Mouse (Mus musculus): ENCODE data around the gene Cept1. TPM values are rescaled to one million over a fixed set of nuclear protein-coding genes. Genes with fewer than 3 reads are reported as not detected.

Gene Cept1
- polyA plus RNA-seq, 1 experiment from 2014 or later, result 57.0 TPM

DNA sequence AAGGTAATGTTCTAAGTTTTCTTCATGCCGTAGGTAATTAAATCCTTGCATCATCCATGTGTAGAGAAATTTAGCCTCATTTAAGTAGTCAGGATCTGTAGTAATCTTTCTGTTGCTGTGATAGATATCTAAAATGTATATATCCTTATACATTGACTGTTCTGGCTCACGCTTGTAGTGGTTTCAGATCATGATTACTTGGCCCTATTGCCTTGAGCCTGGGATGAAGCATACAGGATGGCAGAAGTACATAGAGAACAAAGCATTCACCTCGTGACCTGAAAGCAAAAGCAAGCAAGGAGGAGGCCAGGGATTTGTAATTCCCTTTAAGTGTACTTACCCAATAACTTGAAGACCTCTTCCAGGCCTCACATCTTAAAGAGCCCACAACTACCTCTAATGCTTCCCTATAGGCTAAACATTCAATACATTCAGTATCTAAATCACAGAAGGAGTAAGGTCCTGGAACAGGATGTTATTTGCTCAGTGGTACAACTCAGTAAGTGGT lies 8.2 kb upstream of the Cept1 start:
- DNase-seq (ENCODE audit: low spot score) (no peak), ATAC-seq (replicated peaks; ENCODE audit: low FRiP score, low read depth) (no peak)
- Histone ChIP-seq H3K4me3 (replicated peaks; ENCODE audit: low read depth, low read length) (no peak overlapping the region), H3K27ac (no peak overlapping the region), H3K4me2 (ENCODE audit: low read length) (no peak overlapping the region), H3K4me1 (replicated peaks; ENCODE audit: insufficient read depth, low read length) (no peaks in the 10 kb centered on the region), H3K27me3 (ENCODE audit: insufficient read depth, low read length) (no peaks in the 10 kb centered on the region), H3K9ac (ENCODE audit: low read depth, low read length) (no peak overlapping the region), H3K36me3 (ENCODE audit: insufficient read depth, low read length) (peaks cover 20% of the 10 kb centered on the region; the same call in 1 of the 2 replicates), H3K9me3 (replicated peaks; ENCODE audit: low read length) (no peaks in the 10 kb centered on the region)
- TF ChIP-seq CTCF (IDR thresholded peaks at IDR 0.05; ENCODE audit: low read depth), result no peak
- WGBS, result 95% methylated on average over 3 of the region's 3 CpGs

GRCm38 (mm10) chr3:106553411-106553810 lies 5.8 kb upstream of the Cept1 start:
- H3K4me3 ChIP-seq (replicated peaks; ENCODE audit: low read depth, low read length), result no peak overlapping the region
- H3K9ac ChIP-seq (ENCODE audit: low read depth, low read length), result no peak overlapping the region
- 91% methylated on average over 5 of the region's 5 CpGs for WGBS
- no peak overlapping the region for H3K27ac ChIP-seq
- H3K4me1 ChIP-seq (replicated peaks; ENCODE audit: insufficient read depth, low read length), result peaks cover 3% of the 10 kb centered on the region; the same call in 1 of the 2 replicates
- no peak overlapping the region for H3K4me2 ChIP-seq (ENCODE audit: low read length)
- DNase-seq (ENCODE audit: low spot score), result no peak
- ATAC-seq (replicated peaks; ENCODE audit: low FRiP score, low read depth), result no peak
- H3K36me3 ChIP-seq (ENCODE audit: insufficient read depth, low read length), result peaks cover 20% of the 10 kb centered on the region; the same call in 1 of the 2 replicates
- no peak for TF ChIP-seq CTCF (IDR thresholded peaks at IDR 0.05; ENCODE audit: low read depth)
- no peaks in the 10 kb centered on the region for H3K9me3 ChIP-seq (replicated peaks; ENCODE audit: low read length)
- no peaks in the 10 kb centered on the region for H3K27me3 ChIP-seq (ENCODE audit: insufficient read depth, low read length)

DNA sequence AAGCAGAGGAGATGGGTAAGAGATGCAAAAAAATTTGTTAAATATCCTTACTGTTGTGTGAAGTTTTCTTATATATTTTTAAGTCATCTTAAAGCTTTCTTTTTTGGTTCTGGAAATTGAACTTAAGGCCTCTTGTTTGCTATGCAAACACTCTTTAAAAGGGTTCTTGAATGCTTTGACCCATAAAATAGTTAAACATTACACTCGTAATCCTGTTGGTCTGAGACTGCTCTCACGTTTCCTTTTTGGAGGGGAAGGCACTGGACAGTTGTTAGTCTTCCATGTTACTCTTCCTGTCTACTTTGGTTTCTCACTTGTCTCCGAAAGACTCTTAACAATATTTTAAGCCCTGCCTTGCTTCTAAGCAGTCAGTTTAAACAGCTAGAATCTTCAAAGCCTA lies 1.4 kb upstream of the Cept1 start:
- no peak for TF ChIP-seq CTCF (IDR thresholded peaks at IDR 0.05; ENCODE audit: low read depth)
- Histone ChIP-seq H3K4me3 (replicated peaks; ENCODE audit: low read depth, low read length) (peak overlapping the region; percentile 88), H3K4me2 (ENCODE audit: low read length) (peak overlapping the region; percentile 65), H3K27me3 (ENCODE audit: insufficient read depth, low read length) (no peaks in the 10 kb centered on the region), H3K4me1 (replicated peaks; ENCODE audit: insufficient read depth, low read length) (peaks cover 10% of the 10 kb centered on the region), H3K36me3 (ENCODE audit: insufficient read depth, low read length) (peaks cover 7% of the 10 kb centered on the region; the same call in 1 of the 2 replicates), H3K27ac (peak overlapping the region; percentile 98), H3K9me3 (replicated peaks; ENCODE audit: low read length) (no peaks in the 10 kb centered on the region), H3K9ac (ENCODE audit: low read depth, low read length) (no peak overlapping the region)
- 9% methylated on average over 3 of the region's 3 CpGs for whole genome bisulfite sequencing
- ATAC-seq (replicated peaks; ENCODE audit: low FRiP score, low read depth) (no peak), DNase-seq (ENCODE audit: low spot score) (peak; percentile 75)

DNA sequence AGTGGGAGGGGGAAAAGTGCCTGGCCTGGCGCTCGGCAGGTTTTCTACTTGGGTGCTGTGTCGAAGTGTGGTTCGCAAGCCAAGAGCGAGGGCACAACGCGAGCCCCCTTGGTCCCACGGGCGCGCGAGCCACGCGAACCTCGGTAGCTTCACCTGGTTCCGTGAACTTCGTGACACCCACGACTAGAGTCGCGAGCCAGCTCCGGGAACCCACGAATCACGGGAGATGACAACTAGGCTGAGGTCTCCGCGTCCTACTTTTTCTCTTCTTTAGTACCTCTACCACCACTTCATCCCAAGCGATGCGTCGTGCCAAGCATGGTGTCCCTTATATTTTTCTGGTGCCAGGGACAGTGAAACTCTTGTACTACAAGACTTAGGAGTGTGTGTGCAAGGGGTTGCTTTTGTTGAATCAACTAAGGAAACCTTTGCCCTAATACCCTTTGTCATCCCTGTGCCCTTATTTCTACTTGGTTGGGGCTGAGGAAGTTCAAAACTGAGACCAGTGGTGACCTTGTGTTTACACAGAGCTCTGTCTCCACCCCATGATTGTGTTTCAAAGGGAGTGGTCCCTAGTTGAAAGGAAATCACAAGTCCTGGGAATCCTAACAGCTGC lies 430 bp upstream of the Cept1 start:
- WGBS, result 0% methylated on average over 27 of the region's 27 CpGs
- Histone ChIP-seq H3K9me3 (replicated peaks; ENCODE audit: low read length) (no peaks in the 10 kb centered on the region), H3K4me3 (replicated peaks; ENCODE audit: low read depth, low read length) (peak overlapping the region; percentile 88), H3K27ac (peak overlapping the region; percentile 98), H3K36me3 (ENCODE audit: insufficient read depth, low read length) (peaks cover 5% of the 10 kb centered on the region; the same call in 1 of the 2 replicates), H3K4me2 (ENCODE audit: low read length) (peak overlapping the region; percentile 65), H3K9ac (ENCODE audit: low read depth, low read length) (peak overlapping the region; percentile 85), H3K4me1 (replicated peaks; ENCODE audit: insufficient read depth, low read length) (peaks cover 10% of the 10 kb centered on the region), H3K27me3 (ENCODE audit: insufficient read depth, low read length) (no peaks in the 10 kb centered on the region)
- no peak for TF ChIP-seq CTCF (IDR thresholded peaks at IDR 0.05; ENCODE audit: low read depth)
- peak; percentile 17 for ATAC-seq (replicated peaks; ENCODE audit: low FRiP score, low read depth)
- peak; percentile 78 for DNase-seq (ENCODE audit: low spot score)

DNA sequence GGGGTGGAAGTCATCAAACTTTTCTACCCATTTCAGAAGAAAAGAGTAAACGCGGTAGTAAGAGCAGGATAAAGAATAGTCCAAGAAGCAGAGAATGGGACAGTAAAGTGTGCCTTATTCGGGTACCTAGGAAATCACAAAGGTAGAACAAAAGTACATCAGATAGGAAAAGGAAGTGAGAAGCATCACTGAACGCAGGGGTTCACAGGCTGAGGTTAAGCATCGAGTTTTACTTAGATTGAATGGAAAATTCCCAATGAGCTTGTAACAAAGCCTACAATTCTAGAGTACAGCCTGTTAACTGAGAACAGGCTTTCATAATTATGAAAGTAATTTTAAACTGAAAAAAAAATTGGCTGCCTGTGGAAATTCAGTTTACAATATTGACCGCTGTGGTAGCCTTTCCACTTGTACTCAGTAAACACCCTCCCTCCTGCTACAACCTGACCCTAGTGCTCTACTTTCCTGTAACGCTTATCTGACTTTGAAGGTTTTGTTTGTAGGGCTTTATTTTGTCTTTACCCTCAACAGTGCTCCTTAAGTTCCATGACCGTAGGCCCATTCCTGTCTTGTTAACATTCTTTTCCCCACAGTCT lies 2.8 kb downstream of the Cept1 start:
- no peaks in the 10 kb centered on the region for H3K9me3 ChIP-seq (replicated peaks; ENCODE audit: low read length)
- no peak overlapping the region for H3K4me2 ChIP-seq (ENCODE audit: low read length)
- peaks cover 10% of the 10 kb centered on the region for H3K4me1 ChIP-seq (replicated peaks; ENCODE audit: insufficient read depth, low read length)
- WGBS, result 71% methylated on average over 8 of the region's 8 CpGs
- H3K27ac ChIP-seq, result no peak overlapping the region
- ATAC-seq (replicated peaks; ENCODE audit: low FRiP score, low read depth), result no peak
- H3K9ac ChIP-seq (ENCODE audit: low read depth, low read length), result no peak overlapping the region
- H3K27me3 ChIP-seq (ENCODE audit: insufficient read depth, low read length), result no peaks in the 10 kb centered on the region
- no peak for DNase-seq (ENCODE audit: low spot score)
- H3K4me3 ChIP-seq (replicated peaks; ENCODE audit: low read depth, low read length), result no peak overlapping the region
- no peak for TF ChIP-seq CTCF (IDR thresholded peaks at IDR 0.05; ENCODE audit: low read depth)
- H3K36me3 ChIP-seq (ENCODE audit: insufficient read depth, low read length), result no peaks in the 10 kb centered on the region

DNA sequence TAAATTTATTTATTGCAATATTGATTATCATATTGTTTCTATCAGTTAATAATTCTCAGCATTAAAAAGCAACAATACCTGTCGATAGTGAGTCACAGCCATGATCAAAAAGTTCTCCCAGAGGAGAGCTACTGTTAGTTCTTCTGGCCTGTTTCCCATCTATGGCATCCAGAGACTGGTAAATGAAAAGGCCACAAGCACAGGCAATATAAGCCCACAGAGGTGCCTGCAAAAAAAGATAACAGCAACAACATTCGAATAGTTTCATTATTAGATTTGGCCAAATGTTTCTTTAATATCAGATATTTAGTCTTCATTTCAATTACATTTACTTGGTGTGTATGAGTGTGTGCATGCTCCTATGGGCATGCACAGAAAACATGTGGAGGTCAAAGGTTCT lies 14.3 kb downstream of the Cept1 start:
- 95% methylated on average over 2 of the region's 2 CpGs for WGBS
- Histone ChIP-seq H3K36me3 (ENCODE audit: insufficient read depth, low read length) (no peaks in the 10 kb centered on the region), H3K4me3 (replicated peaks; ENCODE audit: low read depth, low read length) (no peak overlapping the region), H3K9ac (ENCODE audit: low read depth, low read length) (no peak overlapping the region), H3K4me1 (replicated peaks; ENCODE audit: insufficient read depth, low read length) (no peaks in the 10 kb centered on the region), H3K27me3 (ENCODE audit: insufficient read depth, low read length) (no peaks in the 10 kb centered on the region), H3K27ac (no peak overlapping the region), H3K9me3 (replicated peaks; ENCODE audit: low read length) (no peaks in the 10 kb centered on the region), H3K4me2 (ENCODE audit: low read length) (no peak overlapping the region)
- DNase-seq (ENCODE audit: low spot score) (no peak), ATAC-seq (replicated peaks; ENCODE audit: low FRiP score, low read depth) (no peak)
- TF ChIP-seq CTCF (IDR thresholded peaks at IDR 0.05; ENCODE audit: low read depth), result no peak
